Comparison of ENCODE assay signal across 16 mouse cellular contexts in genomic region chr11:70842983-70843382, GRCm38 (mm10). TPM values are rescaled to one million over a fixed set of nuclear protein-coding genes. Genes with fewer than 3 reads are reported as not detected.
"Had no signal": no experiment of that assay in that cellular context is flagged by ENCODE, and none has a peak within 500 bp of the region (broad histone marks: within the 10 kb centered on the region; RNA-seq: fewer than 3 reads in every experiment).

No protein-coding gene starts in this region.

- ATAC-seq: lung, postnatal 0 days; midbrain, embryonic 16.5 days had no signal

- DNase-seq: liver, embryonic 13.5 days; lung, adult 2 months; lung, postnatal 36 days; retina, postnatal 1 day; right cerebral cortex, postnatal 4 days; spleen, adult 18-20 months; thymus, adult 18-20 months; thymus, postnatal 14 days had no signal

- H3K4me2 ChIP-seq: hindbrain, embryonic 14.5 days had no signal

- H3K36me3 ChIP-seq: limb, embryonic 12.5 days; liver, embryonic 13.5 days; midbrain, embryonic 10.5 days; neural tube, embryonic 13.5 days had no signal

- H3K9me3 ChIP-seq: limb, embryonic 12.5 days; liver, embryonic 13.5 days; midbrain, embryonic 10.5 days; neural tube, embryonic 13.5 days had no signal

- H3K9ac ChIP-seq: hindbrain, embryonic 14.5 days; limb, embryonic 12.5 days had no signal

- H3K27ac ChIP-seq: hindbrain, embryonic 14.5 days; midbrain, embryonic 10.5 days; neural tube, embryonic 13.5 days had no signal

- H3K4me3 ChIP-seq: limb, embryonic 12.5 days; liver, embryonic 13.5 days; midbrain, embryonic 10.5 days; neural tube, embryonic 13.5 days had no signal

- H3K27me3 ChIP-seq: limb, embryonic 12.5 days; liver, embryonic 13.5 days; neural tube, embryonic 13.5 days had no signal

RNA-seq across cellular contexts. Expression of gene Scimp, which starts 30.6 kb away (rescaled TPM):
- total RNA-seq: layer of hippocampus, postnatal 25 days; left cerebral cortex, postnatal 36 days had no signal
- polyA plus RNA-seq: hindbrain, embryonic 14.5 days; limb, embryonic 12.5 days; midbrain, embryonic 10.5 days; midbrain, embryonic 16.5 days; neural tube, embryonic 13.5 days had no signal
